Mouse (Mus musculus) CH12.LX (cell line): ENCODE data around the gene Frmd4a. TPM values are rescaled to one million over a fixed set of nuclear protein-coding genes. Genes with fewer than 3 reads are reported as not detected.

ENCODE experiments used
- DNase-seq: peaks from one replicate; pipeline ENCODE4 v3.0.0-alpha.2; 2013; ENCODE audit errors: extremely low read depth
- H3K27ac ChIP-seq: 2 replicates; pipeline ENCODE4 v1.5.1; 2012; ENCODE audit warnings: low read depth, mild to moderate bottlenecking, control low read depth, moderate library complexity; ENCODE audit not compliant: insufficient read depth
- H3K27me3 ChIP-seq: replicated peaks from 2 replicates; pipeline ENCODE3; 2012; ENCODE audit warnings: inconsistent platforms
- H3K36me3 ChIP-seq, 2 experiments: replicated peaks in 1 of 2; 2 replicates each; pipeline versions ENCODE3 to v1.6.1; 2012; ENCODE audit warnings: inconsistent platforms in 1 of 2, low read length in 1 of 2, mild to moderate bottlenecking in 1 of 2, mixed read lengths in 1 of 2, moderate library complexity in 1 of 2; ENCODE audit not compliant: control insufficient read depth in 1 of 2, insufficient read depth in 1 of 2
- H3K4me1 ChIP-seq, 2 experiments: 2 replicates each; pipeline ENCODE4 v1.6.1; 2012; ENCODE audit warnings: inconsistent platforms in 1 of 2, moderate library complexity in 1 of 2; ENCODE audit not compliant: insufficient read depth in 2 of 2, control insufficient read depth in 1 of 2
- H3K4me2 ChIP-seq: 2 replicates; pipeline ENCODE4 v1.6.1; 2012; ENCODE audit warnings: low read depth, mild to moderate bottlenecking, control low read depth; ENCODE audit not compliant: poor library complexity, insufficient read depth, severe bottlenecking
- H3K4me3 ChIP-seq, 3 experiments: fragments of 150-350 bp in 1 of 3; sonication (generic) in 1 of 3; replicated peaks in 1 of 3; 2 replicates each; pipeline versions ENCODE3 to v1.5.1; 2011 to 2012; ENCODE audit warnings: low read depth in 2 of 3, low read length in 2 of 3, mild to moderate bottlenecking in 2 of 3, moderate library complexity in 2 of 3, control low read depth in 1 of 3, improper control_type of control experiment in 1 of 3, inconsistent platforms in 1 of 3, mixed read lengths in 1 of 3; ENCODE audit not compliant: poor library complexity in 1 of 3
- H3K79me2 ChIP-seq: replicated peaks from 2 replicates; pipeline ENCODE4 v1.6.1; 2012; ENCODE audit warnings: mild to moderate bottlenecking, moderate library complexity; ENCODE audit not compliant: control insufficient read depth, poor library complexity, insufficient read depth, severe bottlenecking; ENCODE audit errors: extremely low read depth
- H3K9ac ChIP-seq: 2 replicates; pipeline ENCODE4 v1.6.1; 2012; ENCODE audit warnings: low read depth, mild to moderate bottlenecking, control low read depth, moderate library complexity; ENCODE audit not compliant: insufficient read depth
- H3K9me3 ChIP-seq: replicated peaks from 2 replicates; pipeline ENCODE3; 2012; ENCODE audit warnings: low read length, inconsistent platforms, mixed read lengths
- BHLHE40 ChIP-seq: IDR thresholded peaks from 2 replicates; pipeline ENCODE4 v1.6.1; 2011; ENCODE audit warnings: mild to moderate bottlenecking, low read depth, low read length, improper control_type of control experiment
- CTCF ChIP-seq, 2 experiments: IDR thresholded peaks in 1 of 2; conservative IDR thresholded peaks in 1 of 2; 2 replicates each; pipeline ENCODE4 v1.5.1; 2011 to 2012; ENCODE audit warnings: low read depth in 2 of 2, low read length in 2 of 2, improper control_type of control experiment in 1 of 2, inconsistent platforms in 1 of 2, mild to moderate bottlenecking in 1 of 2, moderate library complexity in 1 of 2
- E2F4 ChIP-seq: IDR thresholded peaks from 2 replicates; pipeline ENCODE4 v1.6.1; 2011; ENCODE audit warnings: low read depth, low read length, improper control_type of control experiment; ENCODE audit not compliant: insufficient replicate concordance
- GABPA ChIP-seq: IDR thresholded peaks from 2 replicates; pipeline ENCODE4 v1.6.1; 2012; ENCODE audit warnings: low read depth, low read length, improper control_type of control experiment, inconsistent platforms; ENCODE audit not compliant: insufficient replicate concordance
- HCFC1 ChIP-seq: IDR thresholded peaks from 2 replicates; pipeline ENCODE4 v1.6.1; 2012; ENCODE audit warnings: low read depth, mild to moderate bottlenecking, inconsistent platforms, low read length, improper control_type of control experiment
- IRF4 ChIP-seq: IDR thresholded peaks from 2 replicates; pipeline ENCODE4 v1.6.1; 2014; ENCODE audit warnings: low read depth, mild to moderate bottlenecking, inconsistent platforms, low read length, improper control_type of control experiment
- JUND ChIP-seq: conservative IDR thresholded peaks from 2 replicates; pipeline ENCODE4 v1.6.1; 2011; ENCODE audit warnings: low read depth, low read length, improper control_type of control experiment
- MAZ ChIP-seq: IDR thresholded peaks from 2 replicates; pipeline ENCODE4 v1.6.1; 2012; ENCODE audit warnings: low read depth, mild to moderate bottlenecking, inconsistent platforms, low read length, improper control_type of control experiment, moderate library complexity
- MYC ChIP-seq: IDR thresholded peaks from 2 replicates; pipeline ENCODE4 v1.6.1; 2011; ENCODE audit warnings: low read depth, mild to moderate bottlenecking, improper control_type of control experiment, low read length
- NELFE ChIP-seq: IDR thresholded peaks from 2 replicates; pipeline ENCODE4 v1.6.1; 2011; ENCODE audit warnings: low read depth, low read length, improper control_type of control experiment
- NRF1 ChIP-seq: IDR thresholded peaks from 2 replicates; pipeline ENCODE4 v1.6.1; 2014; ENCODE audit warnings: low read depth, mild to moderate bottlenecking, inconsistent platforms, low read length, improper control_type of control experiment, moderate library complexity
- PAX5 ChIP-seq: IDR thresholded peaks from 2 replicates; pipeline ENCODE4 v1.6.1; 2012; ENCODE audit warnings: low read length, inconsistent platforms, mixed read lengths
- POLR2A ChIP-seq: IDR thresholded peaks from 2 replicates; pipeline ENCODE4 v1.6.1; 2011; ENCODE audit warnings: low read depth, mild to moderate bottlenecking, improper control_type of control experiment, low read length
- RAD21 ChIP-seq: IDR thresholded peaks from 2 replicates; pipeline ENCODE4 v1.6.1; 2011; ENCODE audit warnings: low read depth, mild to moderate bottlenecking, low read length, improper control_type of control experiment, moderate library complexity
- RCOR1 ChIP-seq: conservative IDR thresholded peaks from 2 replicates; pipeline ENCODE4 v1.6.1; 2012; ENCODE audit warnings: low read depth, mild to moderate bottlenecking, inconsistent platforms, low read length, improper control_type of control experiment
- ZKSCAN1 ChIP-seq: IDR thresholded peaks from 2 replicates; pipeline ENCODE4 v1.6.1; 2012; ENCODE audit warnings: low read depth, inconsistent platforms, low read length, improper control_type of control experiment, borderline replicate concordance
- ZMIZ1 ChIP-seq: IDR thresholded peaks from 2 replicates; pipeline ENCODE4 v1.6.1; 2012; ENCODE audit warnings: low read depth, mild to moderate bottlenecking, inconsistent platforms, low read length, improper control_type of control experiment
- ZNF384 ChIP-seq: IDR thresholded peaks from 2 replicates; pipeline ENCODE4 v1.6.1; 2012; ENCODE audit warnings: low read depth, low read length, improper control_type of control experiment, inconsistent platforms
- dilution Hi-C: fragments of 300-500 bp; cut with MboI; formaldehyde crosslinking; loops from 2 replicates; pipeline ENCODE4 v1.14.3; 2020; ENCODE audit warnings: low sequenced_read_pairs; ENCODE audit not compliant: extremely low pct_unique_long_range_greater_than_20kb, extremely low pct_ligation_motif_present
- in situ Hi-C: fragments of 300-500 bp; cut with MboI; formaldehyde crosslinking; loops from 3 replicates; pipeline ENCODE4 v1.14.3; 2019; ENCODE audit warnings: low sequenced_read_pairs, low pct_ligation_motif_present, low pct_unique_long_range_greater_than_20kb, mixed read lengths
- polyA plus RNA-seq: library from polyadenylated mRNA; unstranded; fragments of >175 nt; gene quantifications from 2 replicates; pipeline ENCODE4 v1.2.1, GENCODE M21; 2012; ENCODE audit warnings: low read depth; ENCODE audit not compliant: insufficient read length
- total RNA-seq, 2 experiments: library from RNA; depleted of rRNA; stranded (reverse); fragments of 300-350 nt in 1 of 2; fragments of >200 nt in 1 of 2; gene quantifications; 2 replicates each; pipeline ENCODE4 v1.2.3; 2012 to 2014

Gene Frmd4a
- total and polyA plus RNA-seq, 3 experiments, result 0.13 to 2.0 (median 0.32) TPM

GRCm38 (mm10) chr2:4036153-4036589, 18.7 kb downstream of the Frmd4a start:
- Histone ChIP-seq H3K9ac (no peak overlapping the region), H3K4me1 (no peaks in the 10 kb centered on the region), H3K27ac (no peak overlapping the region), H3K36me3 (no peaks in the 10 kb centered on the region), H3K27me3 (no peaks in the 10 kb centered on the region), H3K9me3 (no peaks in the 10 kb centered on the region), H3K79me2 (no peaks in the 10 kb centered on the region), H3K4me2 (no peak overlapping the region), H3K4me3 (no peak overlapping the region)
- dilution Hi-C loops, result no loop called here
- in situ Hi-C loops, result no loop called here
- DNase-seq, result no peak
- no peak for TF ChIP-seq BHLHE40
- no peak for TF ChIP-seq ZMIZ1
- TF ChIP-seq NELFE, result no peak

- no peaks in the 10 kb centered on the region for H3K9me3 ChIP-seq
Measured at GRCm38 (mm10) chr2:4036651-4037117, 19.2 kb downstream of the Frmd4a start.

GRCm38 (mm10) chr2:4042009-4042408, 24.5 kb downstream of the Frmd4a start:
- DNase-seq, result no peak
- Histone ChIP-seq H3K4me3 (no peak overlapping the region), H3K79me2 (no peaks in the 10 kb centered on the region), H3K27me3 (no peaks in the 10 kb centered on the region), H3K27ac (no peak overlapping the region), H3K9me3 (no peaks in the 10 kb centered on the region), H3K4me1 (no peaks in the 10 kb centered on the region), H3K9ac (no peak overlapping the region), H3K4me2 (no peak overlapping the region), H3K36me3 (no peaks in the 10 kb centered on the region)
- no peak for TF ChIP-seq POLR2A
- TF ChIP-seq JUND, result no peak
- TF ChIP-seq E2F4, result no peak
- TF ChIP-seq MYC, result no peak
- no peak for TF ChIP-seq RAD21
- no peak for TF ChIP-seq GABPA
- no peak for TF ChIP-seq NRF1
- TF ChIP-seq PAX5, result no peak
- TF ChIP-seq ZKSCAN1, result no peak
- TF ChIP-seq NELFE, result no peak
- no peak for TF ChIP-seq ZMIZ1
- no peak for TF ChIP-seq ZNF384
- no peak for TF ChIP-seq IRF4
- in situ Hi-C loops (no loop called here), dilution Hi-C loops (no loop called here)

More at GRCm38 (mm10) chr2:4036651-4037117, 19.2 kb downstream of the Frmd4a start:
- H3K4me1 ChIP-seq, result no peaks in the 10 kb centered on the region
- no peak for TF ChIP-seq CTCF (conservative IDR thresholded peaks at IDR 0.05 in 1 of 2, IDR thresholded peaks at IDR 0.05 in 1 of 2; ENCODE audit: low read depth in 2 of 2, low read length in 2 of 2)
- TF ChIP-seq HCFC1, result no peak
- TF ChIP-seq NRF1, result no peak
- no peak for TF ChIP-seq MAZ
- TF ChIP-seq MYC, result no peak
- no peak for TF ChIP-seq E2F4
- no peak for TF ChIP-seq BHLHE40
- no peak for TF ChIP-seq RCOR1
- no peak for TF ChIP-seq JUND
- TF ChIP-seq, all 38 proteins: peak for 0
- Histone ChIP-seq H3K27me3 (no peaks in the 10 kb centered on the region), H3K79me2 (no peaks in the 10 kb centered on the region), H3K4me3 (no peak overlapping the region), H3K4me2 (no peak overlapping the region), H3K36me3 (no peaks in the 10 kb centered on the region), H3K27ac (no peak overlapping the region), H3K9ac (no peak overlapping the region)
- dilution Hi-C loops, result no loop called here
- in situ Hi-C loops, result no loop called here
- DNase-seq, result no peak
